Mouse (Mus musculus): ENCODE results near the gene Gm45062. TPM values are rescaled to one million over a fixed set of nuclear protein-coding genes. Genes with fewer than 3 reads are reported as not detected.

Gm45062 gene
- polyA plus RNA-seq, 1 experiment from 2014 or later: 16.2 TPM

DNA sequence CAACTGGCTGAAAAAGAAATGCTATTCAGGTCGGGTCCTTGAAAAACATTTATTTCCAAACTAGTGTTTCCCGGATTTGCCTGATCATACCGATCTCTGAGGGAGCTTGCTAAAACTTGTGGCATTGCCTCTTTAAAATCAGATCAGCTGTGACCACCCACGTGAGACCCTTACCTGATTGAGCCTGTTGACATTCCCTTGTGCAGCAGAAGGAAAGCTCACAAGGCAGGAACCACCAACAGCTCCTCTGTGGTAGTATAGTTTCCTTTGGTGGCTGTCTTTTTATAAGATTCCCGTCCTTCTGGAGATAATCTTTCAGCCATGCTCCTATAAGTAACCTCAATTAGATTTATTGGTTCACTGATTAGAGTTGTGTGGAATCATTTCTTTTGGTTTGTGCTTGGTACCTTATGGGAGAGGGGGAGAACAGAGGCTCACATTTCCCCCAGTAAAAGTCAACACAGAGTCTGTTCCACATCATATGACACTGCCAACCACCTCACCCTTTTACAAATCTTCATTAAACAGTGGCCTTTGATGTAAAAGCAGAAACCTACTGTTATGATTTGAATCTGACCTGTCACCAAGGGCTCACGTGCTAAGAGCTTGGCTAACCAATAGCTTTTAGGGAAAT lies 238.1 kb downstream of the Gm45062 start:
- WGBS: 54% methylated on average over 6 of the region's 6 CpGs
- H3K27me3 ChIP-seq: no peaks in the 10 kb centered on the region
- peaks cover 23% of the 10 kb centered on the region for H3K4me1 ChIP-seq (replicated peaks)
- no peak overlapping the region for H3K4me3 ChIP-seq (replicated peaks)
- ATAC-seq (ENCODE audit: insufficient number of reproducible peaks, insufficient read depth, low FRiP score, low TSS enrichment, low read depth): 0 out of 2 replicates have a peak, but pooled peaks have one; percentile 31
- H3K36me3 ChIP-seq: no peaks in the 10 kb centered on the region
- peaks cover 13% of the 10 kb centered on the region; the same call in 1 of the 2 replicates for H3K9me3 ChIP-seq
- no peak overlapping the region for H3K9ac ChIP-seq (replicated peaks)
- no peak overlapping the region for H3K27ac ChIP-seq
- H3K4me2 ChIP-seq: no peak overlapping the region

DNA sequence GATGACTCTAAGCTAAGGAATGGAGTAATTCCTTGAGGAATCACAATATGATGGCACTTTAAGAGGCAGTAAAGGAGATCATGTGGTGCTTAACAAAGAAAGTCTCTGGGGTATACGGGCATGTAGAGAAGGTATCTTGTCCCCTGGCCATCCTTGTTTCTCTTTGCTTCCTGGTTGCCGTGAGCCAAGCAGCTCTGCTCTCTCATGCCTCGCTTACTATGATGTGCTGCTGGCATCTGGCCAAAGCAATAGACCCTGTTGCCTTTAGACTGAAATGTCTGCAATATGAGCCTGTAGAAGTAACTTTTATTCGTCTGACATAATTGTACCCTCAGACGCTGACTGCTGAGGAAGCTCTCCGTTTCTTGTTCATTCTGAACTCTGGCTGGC lies 238.6 kb downstream of the Gm45062 start:
- Histone ChIP-seq H3K4me1 (replicated peaks) (peaks cover 23% of the 10 kb centered on the region), H3K27ac (no peak overlapping the region), H3K9me3 (peaks cover 13% of the 10 kb centered on the region; the same call in 1 of the 2 replicates), H3K4me3 (replicated peaks) (no peak overlapping the region), H3K9ac (replicated peaks) (no peak overlapping the region), H3K27me3 (no peaks in the 10 kb centered on the region), H3K36me3 (no peaks in the 10 kb centered on the region), H3K4me2 (no peak overlapping the region)
- ATAC-seq (ENCODE audit: insufficient number of reproducible peaks, insufficient read depth, low FRiP score, low TSS enrichment, low read depth): no peak
- WGBS: 52% methylated on average over 6 of the region's 6 CpGs

DNA sequence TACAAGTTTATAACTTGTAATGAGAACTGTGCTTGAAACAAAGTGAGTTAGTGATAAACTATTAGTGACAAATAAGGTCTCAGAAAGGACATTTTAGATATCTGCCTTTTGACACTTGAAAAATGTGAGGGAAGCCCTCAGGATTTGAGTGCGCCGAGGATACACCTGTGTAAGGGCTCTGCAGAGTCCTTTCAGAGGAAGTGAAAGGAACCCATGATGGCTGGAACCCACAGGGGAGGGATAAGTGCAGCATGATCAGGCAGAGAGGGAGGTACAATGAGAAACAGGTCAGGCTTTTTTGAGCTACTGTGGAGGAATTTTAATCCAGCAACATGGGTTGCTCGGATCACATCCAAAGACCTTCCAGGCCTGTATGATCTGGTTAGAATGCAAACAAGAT lies 239.7 kb downstream of the Gm45062 start:
- WGBS: 86% methylated on average over 3 of the region's 3 CpGs
- Histone ChIP-seq H3K9ac (replicated peaks) (no peak overlapping the region), H3K4me2 (no peak overlapping the region), H3K9me3 (peaks cover 13% of the 10 kb centered on the region; the same call in 1 of the 2 replicates), H3K4me1 (replicated peaks) (peaks cover 23% of the 10 kb centered on the region), H3K27me3 (no peaks in the 10 kb centered on the region), H3K4me3 (replicated peaks) (no peak overlapping the region), H3K27ac (no peak overlapping the region), H3K36me3 (no peaks in the 10 kb centered on the region)
- ATAC-seq (ENCODE audit: insufficient number of reproducible peaks, insufficient read depth, low FRiP score, low TSS enrichment, low read depth): no peak

DNA sequence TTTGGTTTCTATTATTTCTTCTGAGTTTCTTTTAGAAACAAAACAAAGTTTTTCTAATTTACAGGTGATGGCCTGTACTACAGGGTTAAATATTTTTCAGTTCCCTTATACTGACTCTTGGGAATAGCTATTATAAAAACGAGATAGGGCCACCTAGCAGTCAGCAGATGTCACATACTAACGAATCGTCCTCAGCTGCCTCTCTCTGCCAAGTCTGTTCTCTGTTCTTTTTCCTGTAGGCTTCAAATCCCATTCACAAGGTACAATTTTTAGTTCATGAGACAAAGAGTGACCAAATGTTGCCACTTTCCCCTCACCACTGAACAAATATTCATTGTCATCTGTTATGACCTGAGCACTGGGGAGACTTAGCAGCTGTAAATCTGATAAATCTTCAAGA lies 244.7 kb downstream of the Gm45062 start:
- Histone ChIP-seq H3K9me3 (peaks cover 7% of the 10 kb centered on the region; the same call in 1 of the 2 replicates), H3K4me3 (replicated peaks) (no peak overlapping the region), H3K36me3 (no peaks in the 10 kb centered on the region), H3K4me1 (replicated peaks) (no peaks in the 10 kb centered on the region), H3K27me3 (no peaks in the 10 kb centered on the region), H3K27ac (no peak overlapping the region), H3K4me2 (no peak overlapping the region), H3K9ac (replicated peaks) (no peak overlapping the region)
- WGBS: 53% methylated on average over 3 of the region's 3 CpGs
- ATAC-seq (ENCODE audit: insufficient number of reproducible peaks, insufficient read depth, low FRiP score, low TSS enrichment, low read depth): no peak

DNA sequence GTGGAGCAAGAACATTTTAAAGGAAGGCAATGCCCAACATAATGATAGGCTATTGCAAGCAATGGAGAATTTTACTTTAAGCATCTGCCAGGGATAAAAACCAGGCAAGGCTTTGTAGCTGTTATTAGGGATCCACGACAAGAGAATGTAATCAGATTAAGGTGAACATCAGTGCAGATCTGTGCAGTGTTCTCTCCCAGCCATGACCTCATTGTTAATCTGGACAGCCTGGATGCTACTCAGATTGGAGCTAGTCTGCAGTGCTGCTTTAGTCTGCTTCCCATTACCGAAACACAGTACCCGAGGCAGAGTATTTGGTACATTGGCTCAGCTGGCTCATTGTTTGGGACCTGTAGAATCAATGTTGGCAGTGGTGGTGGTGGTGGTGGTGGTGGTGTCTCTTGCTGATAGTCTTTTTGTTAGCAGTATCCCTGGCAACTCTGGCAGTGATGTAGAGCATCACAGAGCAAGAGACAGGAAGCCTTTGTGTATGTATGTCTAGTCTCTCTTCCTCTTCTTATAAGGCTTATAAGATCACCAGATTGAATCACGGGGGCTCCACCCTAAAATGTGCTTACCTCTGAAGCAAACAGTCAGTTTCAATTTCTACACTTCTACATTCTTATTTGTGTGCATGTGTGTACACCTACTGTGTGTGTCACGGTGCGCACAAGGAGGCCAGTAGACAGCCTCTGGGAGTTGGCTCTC lies 245.4 kb downstream of the Gm45062 start:
- Histone ChIP-seq H3K4me1 (replicated peaks) (no peaks in the 10 kb centered on the region), H3K27me3 (no peaks in the 10 kb centered on the region), H3K4me2 (no peak overlapping the region), H3K9ac (replicated peaks) (no peak overlapping the region), H3K4me3 (replicated peaks) (no peak overlapping the region), H3K27ac (no peak overlapping the region), H3K9me3 (peaks cover 3% of the 10 kb centered on the region; the same call in 1 of the 2 replicates), H3K36me3 (no peaks in the 10 kb centered on the region)
- ATAC-seq (ENCODE audit: insufficient number of reproducible peaks, insufficient read depth, low FRiP score, low TSS enrichment, low read depth): no peak
- 84% methylated on average over 6 of the region's 6 CpGs for WGBS

DNA sequence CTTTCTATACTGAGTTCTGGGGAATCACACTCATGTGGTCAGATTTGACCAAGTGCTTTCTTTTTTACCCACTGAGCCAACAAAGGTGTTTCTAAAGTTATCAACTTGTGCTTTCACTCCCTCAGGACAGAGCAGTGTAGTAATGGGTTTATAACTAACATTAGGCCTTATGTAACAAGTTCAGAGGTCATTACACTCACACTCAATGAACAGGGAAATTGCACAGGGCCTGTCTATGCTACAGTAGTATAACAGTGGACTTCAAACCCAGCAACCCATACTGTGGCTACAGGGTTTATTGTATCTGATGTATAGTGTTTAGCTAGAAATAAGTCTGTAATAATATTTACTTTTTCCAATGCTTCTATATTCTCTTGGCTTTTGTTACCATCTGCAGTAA lies 247.4 kb downstream of the Gm45062 start:
- no peaks in the 10 kb centered on the region for H3K27me3 ChIP-seq
- no peaks in the 10 kb centered on the region for H3K9me3 ChIP-seq
- no peak overlapping the region for H3K4me2 ChIP-seq
- no peak overlapping the region for H3K27ac ChIP-seq
- H3K9ac ChIP-seq (replicated peaks): no peak overlapping the region
- H3K36me3 ChIP-seq: no peaks in the 10 kb centered on the region
- no peak for ATAC-seq (ENCODE audit: insufficient number of reproducible peaks, insufficient read depth, low FRiP score, low TSS enrichment, low read depth)
- no peak overlapping the region for H3K4me3 ChIP-seq (replicated peaks)
- H3K4me1 ChIP-seq (replicated peaks): peaks cover 4% of the 10 kb centered on the region

- 1% methylated on average over 51 of the region's 56 CpGs for WGBS
- Histone ChIP-seq H3K4me2 (peak overlapping the region; percentile 72), H3K9me3 (no peaks in the 10 kb centered on the region), H3K9ac (replicated peaks) (peak overlapping the region; percentile 100), H3K27ac (peak overlapping the region; percentile 99), H3K4me3 (replicated peaks) (peak overlapping the region; percentile 100), H3K4me1 (replicated peaks) (peaks cover 16% of the 10 kb centered on the region), H3K36me3 (no peaks in the 10 kb centered on the region), H3K27me3 (no peaks in the 10 kb centered on the region)
- ATAC-seq (ENCODE audit: insufficient number of reproducible peaks, insufficient read depth, low FRiP score, low TSS enrichment, low read depth): peak; percentile 99
Measured at GRCm38 (mm10) chr6:8508883-8509536, 249.8 kb downstream of the Gm45062 start.

DNA sequence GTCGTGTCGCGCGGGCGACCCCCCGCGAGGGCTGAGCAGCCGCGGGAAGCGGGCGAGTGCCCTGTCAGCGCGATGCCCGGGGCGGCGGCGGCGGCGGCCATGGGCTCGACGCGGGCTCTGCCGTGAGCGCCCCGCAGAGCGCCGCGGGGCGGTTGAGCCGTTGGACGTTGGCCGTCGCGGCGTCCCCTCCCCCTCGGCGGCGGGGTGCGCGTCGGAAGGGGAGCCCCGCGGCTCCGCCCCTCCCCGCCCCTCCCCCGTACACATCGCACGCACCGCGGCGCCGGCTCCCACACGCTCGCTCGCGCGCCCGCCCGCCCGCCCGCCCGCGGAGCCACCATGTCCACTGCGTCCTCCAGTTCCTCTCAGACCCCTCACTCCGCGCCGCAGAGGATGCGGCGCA lies 250.3 kb downstream of the Gm45062 start, which contains the start of gene Glcci1:
Glcci1 (plus strand) TSS at position 50 of the 400 bp plus-strand sequence.
- H3K9me3 ChIP-seq: no peaks in the 10 kb centered on the region
- peak; percentile 78 for ATAC-seq (ENCODE audit: insufficient number of reproducible peaks, insufficient read depth, low FRiP score, low TSS enrichment, low read depth)
- H3K36me3 ChIP-seq: no peaks in the 10 kb centered on the region

GRCm38 (mm10) chr6:8509961-8510863 lies 251.0 kb downstream of the Gm45062 start:
- Histone ChIP-seq H3K27me3 (no peaks in the 10 kb centered on the region), H3K9ac (replicated peaks) (peak overlapping the region; percentile 100), H3K27ac (peak overlapping the region; percentile 99), H3K36me3 (no peaks in the 10 kb centered on the region), H3K9me3 (no peaks in the 10 kb centered on the region), H3K4me3 (replicated peaks) (peak overlapping the region; percentile 100), H3K4me2 (peak overlapping the region; percentile 72), H3K4me1 (replicated peaks) (peaks cover 16% of the 10 kb centered on the region)
- peak; percentile 16; the same call in 1 of the 2 replicates for ATAC-seq (ENCODE audit: insufficient number of reproducible peaks, insufficient read depth, low FRiP score, low TSS enrichment, low read depth)
- under 1% methylated on average over 66 of the region's 73 CpGs for WGBS

More for the DNA sequence above, 250.3 kb downstream of the Gm45062 start, which contains the start of gene Glcci1:
- Histone ChIP-seq H3K4me2 (peak within 1 kb of the TSS; percentile 72), H3K4me3 (replicated peaks) (peak within 1 kb of the TSS; percentile 100), H3K4me1 (replicated peaks) (peaks cover 16% of the 10 kb centered on the region), H3K9ac (replicated peaks) (peak within 1 kb of the TSS; percentile 100), H3K27ac (peak within 1 kb of the TSS; percentile 99), H3K27me3 (no peaks in the 10 kb centered on the region)
- WGBS: 0% methylated on average over 14 of the region's 69 CpGs

- no peaks in the 10 kb centered on the region for H3K36me3 ChIP-seq
- no peaks in the 10 kb centered on the region for H3K27me3 ChIP-seq
- no peaks in the 10 kb centered on the region for H3K9me3 ChIP-seq
- no peak for ATAC-seq (ENCODE audit: insufficient number of reproducible peaks, insufficient read depth, low FRiP score, low TSS enrichment, low read depth)
- WGBS: 2% methylated on average over 7 of the region's 7 CpGs
- H3K4me1 ChIP-seq (replicated peaks): peaks cover 19% of the 10 kb centered on the region
- H3K4me3 ChIP-seq (replicated peaks): peak overlapping the region; percentile 100
- H3K4me2 ChIP-seq: peak overlapping the region; percentile 72
- H3K27ac ChIP-seq: peak overlapping the region; percentile 99
- H3K9ac ChIP-seq (replicated peaks): peak overlapping the region; percentile 100
Measured at GRCm38 (mm10) chr6:8510864-8511428, 251.7 kb downstream of the Gm45062 start.

All from limb, embryonic 12.5 days (tissue).